Mouse (Mus musculus) heart, adult 2 months (tissue): ENCODE measurements at regions not wholly inside any gene's neighbourhood (a gene's known extent, or its start where the extent isn't known, plus 50 kb on each side); places are given as distances from the start of the nearest gene placed in this dataset.

ENCODE experiments used
- CTCF ChIP-seq: fragments of 200-600 bp; IDR thresholded peaks from 2 replicates; pipeline ENCODE4 v1.8.1; 2022; ENCODE audit warnings: antibody characterized with exemption, mild to moderate bottlenecking, moderate library complexity
- EP300 ChIP-seq: fragments of 200-500 bp; IDR thresholded peaks from 2 replicates; pipeline ENCODE4 v1.6.1; 2011; ENCODE audit warnings: low read depth, low read length, control low read depth; ENCODE audit not compliant: insufficient read depth

GRCm38 (mm10) chr4:7485552-7485951 lies 753.3 kb downstream of the Car8 start:
- TF ChIP-seq CTCF (no peak), EP300 (no peak)
